Mouse (Mus musculus) thymus, adult 2 months (tissue): ENCODE results near the gene Cacng3.

Experiments
- CTCF ChIP-seq: fragments of 200-500 bp; IDR thresholded peaks from 2 replicates; pipeline ENCODE4 v1.5.1; 2012; ENCODE audit warnings: mild to moderate bottlenecking, control low read depth, low read length, moderate library complexity, borderline replicate concordance; ENCODE audit not compliant: control insufficient read depth, poor library complexity, insufficient read depth; ENCODE audit errors: extremely low read depth
- POLR2A ChIP-seq: fragments of 200-500 bp; IDR thresholded peaks from 2 replicates; pipeline ENCODE4 v1.6.1; 2012; ENCODE audit warnings: mild to moderate bottlenecking, low read length, control low read depth, moderate library complexity; ENCODE audit not compliant: control insufficient read depth, poor library complexity, insufficient read depth; ENCODE audit errors: extremely low read depth

- TF ChIP-seq CTCF = no peak
- TF ChIP-seq POLR2A = no peak
Observed at GRCm38 (mm10) chr7:122649306-122649705, 21.0 kb upstream of the Cacng3 start.
